Mouse (Mus musculus): ENCODE measurements at regions not wholly inside any gene's neighbourhood (a gene's known extent, or its start where the extent isn't known, plus 50 kb on each side); places are given as distances from the start of the nearest gene placed in this dataset.

DNA sequence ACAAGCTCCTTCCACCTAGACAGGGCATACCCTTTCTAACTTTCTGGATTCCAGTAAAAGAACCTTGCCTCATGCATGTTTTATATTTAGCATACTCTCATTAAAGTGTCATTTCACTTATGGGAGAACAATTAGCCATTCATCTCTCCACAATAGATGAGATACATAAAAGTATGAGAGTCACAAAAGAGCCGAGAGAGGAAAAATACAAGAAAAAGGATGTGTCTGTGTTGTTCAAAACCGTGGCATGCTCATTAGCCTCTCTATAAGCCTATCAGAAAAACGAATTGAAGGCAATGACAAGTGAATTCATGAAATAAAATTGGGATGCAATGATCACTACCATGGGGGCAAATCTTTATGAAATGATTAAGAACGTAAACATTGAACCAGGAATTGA lies 299.9 kb upstream of the Nbea start:
- H3K36me3 ChIP-seq (ENCODE audit: insufficient read depth, low read length), result no peaks in the 10 kb centered on the region
- H3K27me3 ChIP-seq (ENCODE audit: insufficient read depth, low read length), result no peaks in the 10 kb centered on the region
- no peak overlapping the region for H3K4me3 ChIP-seq (replicated peaks; ENCODE audit: low read length)
- TF ChIP-seq POU5F1 (IDR thresholded peaks at IDR 0.05; ENCODE audit: borderline replicate concordance, low read length) (no peak), CTCF (conservative IDR thresholded peaks at IDR 0.05; ENCODE audit: low read length) (no peak), NANOG (IDR thresholded peaks at IDR 0.05; ENCODE audit: borderline replicate concordance, low read length) (no peak)
- 0 out of 2 replicates have a peak, but pooled peaks cover 3% of the 10 kb centered on the region for H3K4me1 ChIP-seq (replicated peaks; ENCODE audit: low read depth, low read length)
- H3K9me3 ChIP-seq (ENCODE audit: low read length), result no peaks in the 10 kb centered on the region

DNA sequence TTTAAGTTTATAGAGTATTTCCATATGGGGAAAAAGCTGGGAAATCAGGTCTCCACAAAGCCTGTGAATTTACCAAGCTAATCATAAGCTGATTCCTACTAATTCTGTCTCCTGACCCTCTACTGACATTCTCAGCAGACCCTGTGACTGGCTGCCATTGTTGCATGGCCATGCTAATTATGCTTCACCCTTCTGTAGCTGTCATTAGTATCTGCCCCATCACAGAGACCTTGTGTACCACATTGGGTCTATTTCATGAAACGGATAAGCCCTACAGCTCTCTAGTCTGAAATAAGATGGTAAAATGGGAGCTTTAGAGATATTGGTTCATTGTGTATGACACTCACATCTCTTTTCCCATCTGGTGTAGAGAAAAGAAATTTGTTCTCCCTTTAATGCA lies 296.0 kb upstream of the Nbea start:
- Histone ChIP-seq H3K27me3 (ENCODE audit: insufficient read depth, low read length) (no peaks in the 10 kb centered on the region), H3K9me3 (ENCODE audit: low read length) (no peaks in the 10 kb centered on the region), H3K4me1 (replicated peaks; ENCODE audit: low read depth, low read length) (0 out of 2 replicates have a peak, but pooled peaks cover 3% of the 10 kb centered on the region), H3K4me3 (replicated peaks; ENCODE audit: low read length) (no peak overlapping the region), H3K36me3 (ENCODE audit: insufficient read depth, low read length) (no peaks in the 10 kb centered on the region)
- no peak for TF ChIP-seq NANOG (IDR thresholded peaks at IDR 0.05; ENCODE audit: borderline replicate concordance, low read length)

DNA sequence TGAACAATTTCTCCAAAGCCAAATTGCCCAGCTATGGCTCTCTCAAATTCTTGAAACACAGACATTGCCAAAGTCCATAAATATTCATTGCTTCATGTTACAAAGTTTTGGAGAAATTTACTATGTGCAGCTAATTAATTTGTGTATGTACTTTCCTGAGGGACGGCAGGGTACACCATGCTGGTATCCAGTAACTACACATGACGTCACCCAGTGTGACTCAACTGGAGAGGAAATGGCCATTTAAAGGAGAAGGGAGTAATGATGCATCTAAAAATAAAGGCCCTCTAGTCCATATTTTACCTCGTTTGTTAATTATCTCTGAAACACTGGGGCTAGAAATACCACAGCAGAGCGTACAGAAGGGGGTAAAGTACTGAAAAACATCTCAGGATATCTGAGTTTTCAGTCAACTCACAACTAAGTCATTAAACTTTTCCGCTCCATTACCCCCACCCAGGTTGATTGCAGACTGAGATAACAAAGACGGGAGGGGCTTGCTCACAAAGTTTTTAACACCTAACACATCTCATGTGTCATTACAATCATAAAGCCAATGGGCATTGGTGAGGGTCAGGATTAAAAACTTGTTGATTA lies 295.1 kb upstream of the Nbea start:
- Histone ChIP-seq H3K4me1 (replicated peaks; ENCODE audit: low read depth, low read length) (0 out of 2 replicates have a peak, but pooled peaks cover 3% of the 10 kb centered on the region), H3K9me3 (ENCODE audit: low read length) (no peaks in the 10 kb centered on the region), H3K36me3 (ENCODE audit: insufficient read depth, low read length) (no peaks in the 10 kb centered on the region), H3K4me3 (replicated peaks; ENCODE audit: low read length) (no peak overlapping the region), H3K27me3 (ENCODE audit: insufficient read depth, low read length) (no peaks in the 10 kb centered on the region)
- no peak for TF ChIP-seq CTCF (conservative IDR thresholded peaks at IDR 0.05; ENCODE audit: low read length)
- no peak for TF ChIP-seq NANOG (IDR thresholded peaks at IDR 0.05; ENCODE audit: borderline replicate concordance, low read length)
- no peak for TF ChIP-seq POU5F1 (IDR thresholded peaks at IDR 0.05; ENCODE audit: borderline replicate concordance, low read length)

DNA sequence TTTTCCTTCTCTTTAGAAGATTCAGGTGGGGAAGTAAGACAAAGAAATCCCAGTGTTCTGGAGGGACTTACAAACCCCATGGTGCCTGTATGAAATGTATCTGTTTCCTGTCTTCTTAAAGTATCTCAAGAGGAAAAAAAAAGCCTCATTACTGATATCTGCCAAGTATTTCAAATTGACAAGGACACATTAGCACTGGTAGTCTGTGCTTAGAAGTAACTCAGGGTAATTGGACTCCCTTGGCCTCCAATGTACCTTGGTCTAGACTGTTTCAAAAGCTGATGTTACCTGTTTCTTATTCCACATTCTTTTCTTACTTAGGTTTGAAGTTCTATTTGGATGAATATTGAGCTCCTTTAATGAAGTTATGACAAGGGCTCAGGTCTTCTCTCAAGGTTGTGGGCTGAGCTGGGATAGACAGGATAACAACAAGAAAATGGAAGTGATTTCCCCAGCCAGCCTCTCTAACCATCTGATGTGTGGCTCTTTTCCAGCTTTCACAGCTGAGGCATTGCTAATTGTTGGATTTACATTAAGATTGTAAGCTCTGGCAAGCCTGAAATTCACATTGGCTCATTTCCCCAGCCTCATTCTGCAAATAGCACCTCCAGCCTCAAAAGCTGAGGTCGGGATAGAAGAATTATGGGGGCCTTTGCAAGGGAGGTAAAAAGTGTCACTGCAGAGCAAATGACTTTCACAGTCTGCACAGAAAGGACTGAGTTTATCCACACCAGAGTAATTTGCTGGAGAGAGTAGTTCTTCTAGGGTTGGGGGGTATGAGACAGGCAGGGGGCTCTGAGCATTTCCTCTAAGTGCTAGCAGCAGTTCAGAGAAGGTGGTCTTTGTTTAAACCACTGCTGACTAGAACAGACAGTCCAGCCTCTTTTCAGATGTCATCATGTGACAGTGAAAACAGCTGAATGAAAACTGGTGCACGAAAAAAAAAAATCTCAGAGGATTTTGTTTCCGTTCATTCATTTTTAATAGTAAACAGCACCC lies 292.3 kb upstream of the Nbea start:
- TF ChIP-seq NANOG (IDR thresholded peaks at IDR 0.05; ENCODE audit: borderline replicate concordance, low read length) (no peak), POU5F1 (IDR thresholded peaks at IDR 0.05; ENCODE audit: borderline replicate concordance, low read length) (no peak), CTCF (conservative IDR thresholded peaks at IDR 0.05; ENCODE audit: low read length) (no peak)
- no peaks in the 10 kb centered on the region for H3K9me3 ChIP-seq (ENCODE audit: low read length)
- H3K4me1 ChIP-seq (replicated peaks; ENCODE audit: low read depth, low read length), result 0 out of 2 replicates have a peak, but pooled peaks cover 3% of the 10 kb centered on the region
- no peaks in the 10 kb centered on the region for H3K36me3 ChIP-seq (ENCODE audit: insufficient read depth, low read length)
- H3K4me3 ChIP-seq (replicated peaks; ENCODE audit: low read length), result no peak overlapping the region
- no peaks in the 10 kb centered on the region for H3K27me3 ChIP-seq (ENCODE audit: insufficient read depth, low read length)

DNA sequence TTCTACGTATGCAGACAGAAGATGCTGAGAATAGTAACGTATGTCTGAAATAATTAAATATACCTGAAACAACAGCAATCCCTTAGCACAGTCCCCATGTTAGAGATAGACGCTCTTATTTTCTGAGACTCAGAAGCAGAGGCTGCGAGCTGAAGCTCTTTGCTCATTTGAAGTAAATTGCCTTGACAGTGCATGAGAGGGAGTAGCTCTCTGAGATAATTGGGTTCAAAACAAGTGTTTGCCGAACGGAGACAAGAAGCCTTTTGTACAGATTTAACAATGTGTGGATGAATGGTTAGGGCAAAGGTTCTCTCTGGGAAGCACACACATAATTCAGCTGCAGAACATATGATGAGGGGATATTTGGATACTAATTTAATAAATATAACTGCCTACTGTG lies 289.1 kb upstream of the Nbea start:
- no peaks in the 10 kb centered on the region for H3K27me3 ChIP-seq (ENCODE audit: insufficient read depth, low read length)
- no peak for TF ChIP-seq POU5F1 (IDR thresholded peaks at IDR 0.05; ENCODE audit: borderline replicate concordance, low read length)
- no peak for TF ChIP-seq NANOG (IDR thresholded peaks at IDR 0.05; ENCODE audit: borderline replicate concordance, low read length)
- no peak for TF ChIP-seq CTCF (conservative IDR thresholded peaks at IDR 0.05; ENCODE audit: low read length)
- H3K9me3 ChIP-seq (ENCODE audit: low read length), result no peaks in the 10 kb centered on the region
- H3K36me3 ChIP-seq (ENCODE audit: insufficient read depth, low read length), result no peaks in the 10 kb centered on the region
- H3K4me3 ChIP-seq (replicated peaks; ENCODE audit: low read length), result no peak overlapping the region
- H3K4me1 ChIP-seq (replicated peaks; ENCODE audit: low read depth, low read length), result no peaks in the 10 kb centered on the region

DNA sequence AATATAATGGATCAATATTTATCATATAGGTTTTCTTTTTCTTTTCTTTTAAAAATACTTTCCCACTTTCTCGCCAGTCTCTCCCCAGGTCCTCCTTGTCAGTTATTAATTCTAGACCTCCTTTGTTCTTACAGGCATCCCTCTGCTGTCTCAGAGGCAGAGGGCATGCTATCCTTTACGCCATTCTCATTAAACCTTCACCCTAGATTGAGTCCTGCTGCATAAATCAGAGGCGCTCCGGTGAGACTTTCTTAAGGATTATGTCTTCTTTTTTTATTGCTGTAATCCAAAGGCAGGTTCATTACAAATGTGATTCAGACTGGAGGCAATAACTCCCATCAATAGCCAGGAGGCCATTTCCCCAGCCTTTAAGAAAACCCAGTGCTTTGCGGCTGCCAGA lies 288.3 kb upstream of the Nbea start:
- no peak overlapping the region for H3K4me3 ChIP-seq (replicated peaks; ENCODE audit: low read length)
- no peaks in the 10 kb centered on the region for H3K27me3 ChIP-seq (ENCODE audit: insufficient read depth, low read length)
- no peaks in the 10 kb centered on the region for H3K4me1 ChIP-seq (replicated peaks; ENCODE audit: low read depth, low read length)
- no peaks in the 10 kb centered on the region for H3K36me3 ChIP-seq (ENCODE audit: insufficient read depth, low read length)
- TF ChIP-seq CTCF (conservative IDR thresholded peaks at IDR 0.05; ENCODE audit: low read length) (no peak), POU5F1 (IDR thresholded peaks at IDR 0.05; ENCODE audit: borderline replicate concordance, low read length) (no peak), NANOG (IDR thresholded peaks at IDR 0.05; ENCODE audit: borderline replicate concordance, low read length) (no peak)
- no peaks in the 10 kb centered on the region for H3K9me3 ChIP-seq (ENCODE audit: low read length)

DNA sequence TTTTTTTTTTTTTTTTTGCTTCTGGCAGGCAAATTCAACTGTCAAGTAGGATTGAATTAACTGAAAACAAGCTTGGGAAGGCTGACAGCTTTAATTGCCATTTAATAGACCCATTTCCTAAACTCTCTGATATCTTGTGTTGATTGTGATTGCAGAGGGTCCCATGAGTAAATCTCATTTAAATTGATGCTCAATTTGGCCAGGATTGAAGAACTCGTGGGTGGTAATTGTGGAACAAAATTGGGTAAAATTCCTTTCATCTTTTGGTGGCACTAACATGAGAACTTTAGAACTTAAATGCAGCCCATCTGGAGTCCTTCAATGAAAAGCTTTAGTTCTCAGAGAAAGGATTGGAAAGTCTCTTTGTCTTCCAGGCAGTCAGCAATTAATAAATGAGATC lies 287.7 kb upstream of the Nbea start:
- H3K27me3 ChIP-seq (ENCODE audit: insufficient read depth, low read length), result no peaks in the 10 kb centered on the region
- no peaks in the 10 kb centered on the region for H3K36me3 ChIP-seq (ENCODE audit: insufficient read depth, low read length)
- no peaks in the 10 kb centered on the region for H3K4me1 ChIP-seq (replicated peaks; ENCODE audit: low read depth, low read length)
- no peaks in the 10 kb centered on the region for H3K9me3 ChIP-seq (ENCODE audit: low read length)
- H3K4me3 ChIP-seq (replicated peaks; ENCODE audit: low read length), result no peak overlapping the region
- TF ChIP-seq POU5F1 (IDR thresholded peaks at IDR 0.05; ENCODE audit: borderline replicate concordance, low read length) (no peak), NANOG (IDR thresholded peaks at IDR 0.05; ENCODE audit: borderline replicate concordance, low read length) (no peak), CTCF (conservative IDR thresholded peaks at IDR 0.05; ENCODE audit: low read length) (no peak)

DNA sequence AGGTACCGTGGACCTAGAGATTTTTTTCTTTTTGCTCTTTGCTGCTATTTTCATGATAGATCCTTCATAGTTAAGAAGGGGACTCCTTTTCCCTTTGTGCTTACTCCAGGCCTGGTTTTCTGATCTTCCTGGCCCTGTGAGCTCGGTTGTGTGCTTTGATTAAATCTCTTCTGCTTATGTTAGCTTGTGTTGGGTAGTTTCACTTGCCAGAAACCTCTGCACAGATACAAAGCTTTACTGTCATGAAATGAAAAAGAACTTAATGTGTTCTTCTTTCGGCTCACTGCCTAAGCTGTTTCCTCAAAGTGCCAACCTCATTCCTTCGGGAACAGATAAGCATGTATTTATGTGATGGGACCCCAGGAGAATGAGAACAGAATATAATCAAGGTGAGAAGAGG lies 274.1 kb upstream of the Nbea start:
- H3K9me3 ChIP-seq (ENCODE audit: low read length), result 0 out of 2 replicates have a peak, but pooled peaks cover 6% of the 10 kb centered on the region
- no peaks in the 10 kb centered on the region for H3K4me1 ChIP-seq (replicated peaks; ENCODE audit: low read depth, low read length)
- H3K4me3 ChIP-seq (replicated peaks; ENCODE audit: low read length), result no peak overlapping the region
- TF ChIP-seq NANOG (IDR thresholded peaks at IDR 0.05; ENCODE audit: borderline replicate concordance, low read length) (no peak), CTCF (conservative IDR thresholded peaks at IDR 0.05; ENCODE audit: low read length) (no peak)
- H3K36me3 ChIP-seq (ENCODE audit: insufficient read depth, low read length), result no peaks in the 10 kb centered on the region
- H3K27me3 ChIP-seq (ENCODE audit: insufficient read depth, low read length), result no peaks in the 10 kb centered on the region
